Mouse (Mus musculus) activated CD4-positive, CD25-positive, alpha-beta regulatory T cell, adult 4 months (primary cell): ENCODE data around the gene Dok3. TPM values are rescaled to one million over a fixed set of nuclear protein-coding genes. Genes with fewer than 3 reads are reported as not detected.

Experiments
- ATAC-seq: one replicate; pipeline ENCODE4 v1.8.0; 2017
- polyA plus RNA-seq, 2 experiments: library from polyadenylated mRNA; unstranded; fragments of 100-300 nt; shearing (Covaris generic); gene quantifications; one replicate each; pipeline ENCODE4 v1.2.1; 2017

Dok3 gene
- polyA plus RNA-seq, 2 experiments from 2014 or later = 2.7 TPM; not detected in 1

DNA sequence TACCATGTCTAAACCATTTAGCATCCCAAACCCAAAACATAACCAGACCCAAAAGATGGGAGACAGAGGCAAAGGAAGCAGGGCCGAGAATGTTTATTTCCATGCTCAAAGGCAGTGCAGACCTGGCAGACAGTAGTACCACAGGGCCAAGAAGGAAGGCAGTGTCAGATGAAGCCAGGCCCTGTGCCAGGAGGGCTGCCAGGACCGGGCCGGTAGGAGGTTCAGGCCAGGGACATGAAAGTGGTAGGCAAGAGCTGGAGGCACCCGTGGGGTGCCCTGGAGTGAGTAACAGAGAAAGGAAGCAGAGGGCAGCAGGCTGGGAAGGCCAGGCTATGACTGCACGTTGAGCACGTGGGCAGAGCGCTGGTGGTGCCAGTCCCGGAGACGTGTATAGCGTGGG lies 22.4 kb downstream of the Dok3 start:
- no peak for ATAC-seq

DNA sequence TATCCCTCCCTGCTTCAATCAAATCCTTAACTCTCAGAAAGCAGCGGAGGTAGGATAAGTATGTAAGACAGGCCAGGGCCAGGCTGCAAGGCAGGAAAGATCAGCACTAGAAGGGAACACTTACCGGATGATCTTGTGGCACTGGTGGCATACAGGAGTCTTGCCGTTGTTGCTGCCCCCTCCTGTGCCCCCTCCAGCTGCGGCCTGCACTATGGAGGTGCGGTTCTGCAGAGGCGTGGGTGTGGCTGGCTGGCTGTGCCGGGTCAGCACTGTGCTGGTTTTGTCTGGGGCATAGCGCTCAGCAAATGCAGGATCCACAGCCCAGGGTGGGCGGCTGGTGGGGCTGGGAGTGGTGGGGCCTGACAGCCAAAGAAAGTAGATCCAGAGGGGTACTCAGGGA lies 23.3 kb downstream of the Dok3 start:
- ATAC-seq = no peak

DNA sequence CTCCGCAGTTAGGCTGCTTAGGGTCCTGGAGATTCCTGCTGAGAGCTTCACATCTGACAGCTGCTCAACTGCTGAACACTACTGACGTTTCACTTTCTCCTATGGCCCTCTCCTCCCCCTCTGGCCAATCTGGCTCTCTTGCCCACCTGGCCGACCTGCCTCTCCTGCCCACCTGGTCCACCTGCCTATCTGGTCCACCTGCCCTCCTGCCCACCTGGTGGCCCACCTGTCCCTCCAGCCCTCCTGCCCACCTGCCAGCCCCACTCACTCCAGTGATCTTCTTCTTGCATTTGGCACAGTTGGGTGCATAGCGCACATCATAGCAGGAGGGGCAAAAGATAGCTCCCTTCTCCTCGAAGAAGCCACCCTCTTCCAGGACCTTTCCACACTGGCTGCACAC lies 24.7 kb downstream of the Dok3 start:
- ATAC-seq = no peak

DNA sequence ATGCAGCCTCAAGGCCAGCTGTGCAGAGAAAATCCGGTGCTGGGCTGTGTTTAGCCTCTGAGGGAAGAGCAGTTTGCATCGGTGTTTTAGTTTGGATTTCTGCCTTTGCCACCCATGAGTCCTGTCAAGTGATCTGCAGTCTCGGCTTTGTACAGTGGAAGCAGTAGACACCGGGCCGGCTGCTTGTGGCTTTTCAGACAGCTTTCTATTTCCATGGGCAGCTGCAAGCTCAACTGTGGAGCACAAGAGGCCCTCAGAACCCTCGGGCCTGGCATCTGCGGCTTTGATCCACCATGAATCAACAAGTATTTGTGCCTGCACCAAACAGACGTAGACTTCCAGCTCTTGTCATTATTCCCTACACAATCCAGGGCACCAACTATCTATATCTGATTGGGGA lies 26.7 kb downstream of the Dok3 start:
- no peak for ATAC-seq

DNA sequence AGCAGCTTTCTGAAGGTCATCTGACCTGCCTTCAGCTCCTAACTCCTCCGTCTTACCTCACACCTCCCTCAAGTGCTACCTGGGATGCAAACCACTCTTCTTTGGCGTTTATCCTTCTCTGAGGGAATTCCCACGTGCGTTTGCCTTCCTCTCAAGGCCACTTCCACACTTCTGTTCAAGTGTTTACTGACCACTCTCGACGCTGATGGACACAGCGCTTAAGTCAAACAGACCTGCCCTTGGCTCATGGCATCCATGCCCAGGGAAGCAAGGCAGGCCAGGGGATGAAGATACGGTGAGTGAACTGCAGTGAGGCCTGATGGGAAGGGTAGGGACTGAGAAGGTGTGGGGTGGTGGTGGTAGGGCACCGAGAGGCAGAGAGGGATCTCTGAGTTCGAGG lies 28.5 kb downstream of the Dok3 start:
- no peak for ATAC-seq

DNA sequence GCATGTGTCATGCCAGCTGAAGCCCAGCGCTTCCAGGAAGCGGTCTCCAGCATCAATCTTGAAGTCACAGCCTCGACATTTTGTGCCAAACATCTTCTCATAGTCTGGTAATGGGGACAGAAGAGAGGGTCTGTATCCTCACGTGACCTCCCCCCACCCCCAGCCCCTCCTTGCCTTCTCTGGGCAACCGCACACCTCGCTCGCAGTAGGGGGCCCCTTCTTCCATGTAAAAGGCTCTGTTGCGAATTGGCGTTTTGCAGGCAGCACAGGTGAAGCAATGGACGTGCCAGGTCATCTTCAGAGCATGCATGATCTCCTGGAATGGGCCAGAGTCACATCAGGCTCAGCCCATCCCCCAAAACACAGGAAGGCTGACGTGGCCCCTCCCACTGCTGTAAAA lies 30.2 kb downstream of the Dok3 start:
- no peak for ATAC-seq

DNA sequence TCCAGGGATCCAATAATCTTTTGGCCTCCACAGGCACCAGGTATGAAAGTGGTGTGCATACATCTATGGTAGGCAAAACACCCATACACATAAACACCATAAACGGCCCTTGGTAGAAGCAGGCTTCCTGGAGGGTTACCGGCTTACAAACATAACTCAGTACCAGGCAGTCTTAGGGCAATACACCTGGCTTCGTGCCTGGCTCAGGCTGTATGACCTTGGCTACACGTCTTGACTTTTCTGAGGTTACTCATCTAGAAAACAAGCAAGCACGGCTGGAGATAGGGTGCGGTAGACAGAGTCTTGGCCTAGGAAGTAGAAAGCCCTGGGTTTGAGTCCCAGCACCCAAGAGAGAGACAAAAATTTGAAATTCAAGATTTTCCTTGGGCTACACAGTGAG lies 32.4 kb downstream of the Dok3 start:
- ATAC-seq = no peak

DNA sequence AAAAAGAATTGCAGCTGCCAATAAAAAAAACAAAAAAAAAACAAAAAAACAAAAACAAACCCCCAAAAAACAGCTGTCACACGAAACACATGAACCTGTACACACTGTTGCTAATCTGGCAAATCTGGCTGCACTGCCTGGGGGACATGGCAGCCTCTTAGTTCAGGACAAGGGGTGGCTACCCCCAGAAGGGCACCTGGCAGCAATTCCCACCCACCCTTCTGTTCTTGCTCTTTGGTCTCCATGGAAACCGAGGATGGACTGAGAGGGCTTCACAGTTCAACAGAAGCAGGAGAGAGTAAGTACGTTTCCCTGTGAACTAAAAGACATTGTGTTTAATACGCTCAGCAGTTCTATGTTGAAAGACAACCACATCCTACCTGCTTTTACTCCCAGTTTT lies 33.4 kb downstream of the Dok3 start:
- no peak for ATAC-seq

DNA sequence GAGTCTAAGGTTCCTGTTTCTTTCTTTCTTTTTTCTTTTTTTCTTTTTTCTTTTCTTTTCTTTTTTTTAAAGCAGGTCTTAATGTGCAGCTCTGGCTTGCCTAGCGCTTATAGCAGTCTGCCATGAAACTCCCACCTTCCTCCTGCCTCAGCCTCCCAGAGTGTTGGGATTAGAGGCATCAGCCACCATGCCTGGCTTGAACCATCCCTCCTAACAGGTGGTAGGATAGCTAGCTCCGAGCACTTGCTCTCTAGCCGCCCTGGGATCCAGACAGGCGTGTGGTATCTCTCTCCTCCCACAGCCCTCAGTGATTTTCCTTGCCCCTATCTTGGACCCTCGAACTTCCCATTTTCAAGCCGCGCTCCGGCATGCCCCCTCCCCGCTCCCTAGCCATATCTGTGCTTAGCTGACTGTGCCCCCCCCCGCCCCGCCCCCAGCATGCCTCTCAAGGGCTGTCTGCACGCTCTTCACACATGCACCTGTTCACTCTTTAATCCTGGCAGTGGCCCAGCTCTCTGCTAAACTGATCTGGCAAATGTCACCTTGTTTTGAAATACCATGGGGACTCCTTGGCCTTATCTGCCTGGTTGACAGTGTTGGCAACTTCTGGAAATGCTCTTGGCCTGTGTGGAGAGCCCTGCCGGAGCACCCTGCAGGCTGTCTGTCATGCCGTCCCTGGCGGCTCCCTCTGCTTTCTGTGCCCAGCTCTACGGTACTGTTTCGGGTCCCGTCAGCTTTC lies 34.0 kb downstream of the Dok3 start:
- ATAC-seq = no peak

DNA sequence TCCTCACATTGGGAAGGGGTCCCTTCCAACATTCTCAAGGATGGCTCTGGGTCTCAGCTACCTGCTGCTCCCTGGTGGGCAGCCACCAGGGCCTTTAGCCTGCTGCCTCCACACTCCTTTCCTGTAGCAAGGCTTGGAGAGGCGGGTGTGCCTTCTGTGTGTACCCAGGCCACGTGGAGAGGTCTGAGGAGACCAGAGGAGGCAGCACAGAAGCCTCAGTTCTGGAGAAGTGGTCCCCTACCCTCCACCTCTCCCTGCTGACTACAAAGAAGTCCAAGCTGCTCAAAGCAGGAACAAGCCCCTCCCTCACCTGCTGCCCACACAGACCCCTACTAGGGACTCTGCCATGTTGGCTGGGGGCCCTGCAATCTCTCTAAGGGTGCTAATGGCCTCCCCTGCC lies 34.8 kb downstream of the Dok3 start:
- no peak for ATAC-seq

DNA sequence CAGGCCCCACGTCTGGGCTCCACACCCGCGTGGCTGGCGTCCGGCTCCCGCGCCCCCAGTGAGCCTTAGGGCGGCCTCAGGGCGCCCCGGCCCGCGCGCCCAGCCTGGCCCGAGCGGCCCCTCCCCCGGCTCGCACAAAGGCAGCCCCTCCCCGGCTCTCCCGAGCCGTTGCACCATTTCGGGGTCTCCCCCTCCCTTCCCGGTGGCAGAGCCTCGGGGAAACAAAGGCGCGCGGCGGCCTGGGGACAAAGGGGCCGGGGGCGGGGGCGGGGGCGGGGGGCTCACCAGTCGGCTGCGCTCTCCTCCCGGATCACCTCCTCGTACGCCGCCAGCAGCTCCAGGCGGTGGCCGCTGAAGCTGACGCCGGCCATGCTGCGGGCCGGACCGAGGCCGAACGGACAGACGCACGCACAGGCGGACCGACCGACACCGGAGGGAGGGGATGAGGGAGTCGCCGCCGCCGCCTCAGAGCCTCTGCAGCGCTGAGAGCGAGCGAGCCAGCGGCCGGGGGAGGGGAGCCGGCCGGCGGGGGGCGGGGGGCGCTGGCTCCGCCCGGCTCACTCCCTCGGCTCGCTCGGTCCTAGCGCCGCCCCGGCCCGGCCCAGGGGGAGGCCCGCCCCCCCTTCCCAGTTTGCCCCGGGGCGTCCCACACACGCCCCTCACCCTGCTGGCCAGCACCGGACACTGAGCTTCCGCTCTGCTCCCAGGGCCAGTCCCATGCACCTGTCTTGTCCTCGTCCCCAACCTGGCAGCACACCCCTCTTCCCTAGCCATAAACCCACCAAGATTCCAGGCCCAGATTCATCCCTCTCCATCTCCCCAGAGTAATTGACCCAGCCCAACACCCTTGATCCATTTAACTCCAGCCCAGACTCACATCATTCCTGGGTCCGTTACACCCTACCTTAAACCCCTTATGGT lies 41.3 kb downstream of the Dok3 start, which contains the start of gene Dbn1:
Gene Dbn1 (minus strand): TSS at position 534 of the 921 bp plus-strand sequence.
- ATAC-seq = no peak

DNA sequence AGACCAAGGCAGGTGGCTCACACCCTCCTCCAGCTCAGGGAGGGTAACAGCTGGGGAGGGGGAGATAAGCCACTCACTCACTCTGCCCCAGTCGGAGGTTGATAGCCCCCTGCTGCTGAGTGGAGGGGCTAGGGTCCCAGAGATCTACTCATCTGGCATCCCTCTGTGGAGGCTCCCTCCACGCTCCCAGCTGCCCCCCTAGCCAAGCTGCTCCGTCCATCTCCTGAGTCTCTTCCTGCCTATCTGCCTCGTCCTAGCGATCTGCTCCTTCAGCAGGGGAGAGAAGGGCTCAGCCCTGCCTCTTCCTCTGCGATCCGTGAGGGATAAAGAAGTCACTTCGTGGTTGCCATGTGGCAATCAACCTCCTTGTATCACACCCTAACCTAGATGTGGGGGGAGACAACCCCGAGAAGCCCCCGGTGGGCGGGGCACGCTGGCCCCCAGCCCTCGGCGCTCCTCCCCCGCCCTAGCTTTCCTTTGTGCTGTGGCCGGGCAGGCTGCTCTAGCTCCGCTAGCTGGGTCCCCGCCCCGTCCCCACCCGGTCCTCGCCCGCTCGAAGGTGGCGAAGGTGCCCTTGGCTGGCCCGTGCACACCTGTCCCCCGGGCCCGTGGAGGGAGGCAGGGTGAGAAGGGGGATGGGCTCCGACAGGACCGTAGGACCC lies 42.0 kb downstream of the Dok3 start:
- no peak for ATAC-seq

DNA sequence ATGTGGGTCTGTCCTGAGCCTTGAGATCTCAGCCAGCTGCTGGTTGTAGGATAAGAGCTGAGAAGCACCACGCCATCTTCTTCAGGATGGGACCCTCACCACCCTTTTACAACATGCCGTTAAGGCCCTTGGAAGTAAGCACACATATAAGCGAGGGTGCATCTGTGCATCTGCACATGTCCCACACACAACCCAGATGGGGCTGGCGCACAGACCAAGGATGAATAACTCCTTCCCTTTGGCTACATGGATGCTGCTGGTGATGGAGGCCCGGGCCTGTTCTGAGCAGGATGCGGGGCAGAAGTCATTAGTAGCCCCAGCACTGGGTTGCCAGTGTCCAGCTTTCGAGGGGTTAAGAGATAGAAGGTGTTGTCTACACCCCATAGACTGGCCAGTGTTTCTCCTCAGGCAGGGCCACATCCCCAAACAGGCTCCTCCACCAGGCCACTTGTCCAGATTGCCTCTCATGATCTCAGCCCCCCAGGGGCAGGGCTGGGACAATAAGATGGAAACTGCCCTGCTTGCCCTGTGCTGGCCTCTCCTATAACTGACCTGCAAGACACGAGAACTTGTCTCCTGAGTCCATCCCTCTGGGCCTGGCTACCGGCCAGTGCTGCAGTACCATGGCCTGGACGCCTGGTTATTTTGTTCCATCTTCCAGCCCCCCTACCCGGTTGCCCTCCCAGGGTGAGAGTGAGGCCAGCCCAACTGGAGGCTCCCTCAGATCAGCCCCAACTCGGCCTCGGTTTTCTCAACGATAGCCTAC lies 42.9 kb downstream of the Dok3 start:
- ATAC-seq = no peak

DNA sequence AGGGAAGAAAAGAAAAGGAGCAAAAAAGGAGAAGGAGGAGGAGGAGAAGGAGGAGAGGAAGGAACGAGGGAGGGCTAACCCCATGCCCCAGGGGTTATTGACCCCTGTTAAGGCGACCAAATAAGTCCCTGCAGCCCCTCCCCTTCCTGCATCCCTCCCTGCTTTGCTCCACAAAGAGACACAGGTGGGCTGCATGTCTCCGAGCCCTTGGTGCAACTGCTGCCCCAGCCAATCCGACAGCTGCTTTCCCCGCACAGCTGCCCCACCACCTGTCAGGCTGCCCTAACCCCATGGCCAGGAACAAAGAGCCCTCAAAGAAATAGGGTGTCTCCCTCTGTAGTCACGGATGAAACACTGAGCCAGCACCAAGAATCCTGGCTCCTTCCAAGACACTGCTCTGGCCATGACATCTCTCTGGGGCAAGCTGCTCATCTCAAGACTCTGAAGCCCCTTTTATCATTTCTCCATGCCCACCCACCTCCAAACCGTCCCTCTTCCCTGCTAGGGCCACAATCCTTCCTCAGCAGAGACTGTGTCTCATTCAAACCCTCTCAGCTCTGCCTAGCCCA lies 44.5 kb downstream of the Dok3 start:
- ATAC-seq = no peak

DNA sequence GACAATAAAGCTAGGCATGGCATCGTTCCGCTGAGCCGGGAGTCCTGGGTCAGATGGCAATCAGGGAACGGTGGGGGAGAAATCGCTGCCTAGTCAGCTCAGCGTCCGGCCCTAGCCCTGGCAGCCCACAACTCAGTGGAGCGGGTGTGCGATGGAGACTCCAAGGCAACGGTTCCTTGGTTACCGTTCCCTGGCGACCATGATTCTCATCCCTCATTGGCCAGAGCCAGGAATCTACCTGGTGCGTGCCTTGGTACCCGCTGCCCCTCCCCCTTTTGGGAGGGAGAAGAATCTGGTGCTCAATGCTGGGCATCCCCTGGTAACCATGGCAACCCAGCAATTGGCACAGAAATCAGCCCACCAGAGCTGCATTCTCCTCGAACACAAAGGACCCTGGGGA lies 45.5 kb downstream of the Dok3 start:
- ATAC-seq = no peak

DNA sequence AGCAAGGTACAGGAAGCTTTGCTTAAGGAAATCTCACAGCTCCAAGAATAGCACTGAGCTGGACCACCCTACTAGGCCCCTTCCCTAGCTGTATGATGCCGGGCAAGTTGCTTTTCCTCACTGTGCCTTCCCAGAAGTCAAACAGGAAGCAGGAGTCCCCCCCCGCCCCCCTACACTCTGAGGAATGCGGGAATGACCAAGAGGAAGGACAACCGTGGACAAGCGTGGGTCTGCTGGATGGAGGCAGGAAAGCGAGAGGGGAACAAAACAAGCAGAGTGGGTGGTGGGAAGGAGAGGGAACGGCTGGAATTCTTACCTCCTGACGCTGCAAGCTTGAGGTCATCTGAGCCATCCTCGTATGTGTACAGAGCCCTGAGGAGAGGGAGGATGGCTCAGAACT lies 46.0 kb downstream of the Dok3 start:
- ATAC-seq = no peak

DNA sequence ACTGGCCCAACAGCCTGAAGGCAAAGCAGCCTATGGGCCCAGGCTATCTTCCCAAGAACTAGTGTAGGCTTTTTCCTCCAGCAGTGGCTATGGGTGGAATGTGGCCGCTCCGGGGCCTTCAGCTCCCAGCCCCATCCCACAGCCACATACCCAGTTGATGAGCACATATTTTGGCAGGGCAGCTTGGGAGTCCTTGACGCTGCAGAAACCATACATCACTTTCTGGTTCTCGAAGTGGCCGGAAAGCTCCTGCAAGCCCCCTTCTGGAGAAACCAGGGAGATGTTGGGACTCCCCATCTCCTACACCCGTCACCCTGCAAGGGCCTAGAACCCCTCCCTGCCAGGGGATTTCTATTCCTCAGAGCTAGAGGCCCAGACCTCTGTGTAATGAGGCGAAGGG lies 46.6 kb downstream of the Dok3 start:
- ATAC-seq = no peak

DNA sequence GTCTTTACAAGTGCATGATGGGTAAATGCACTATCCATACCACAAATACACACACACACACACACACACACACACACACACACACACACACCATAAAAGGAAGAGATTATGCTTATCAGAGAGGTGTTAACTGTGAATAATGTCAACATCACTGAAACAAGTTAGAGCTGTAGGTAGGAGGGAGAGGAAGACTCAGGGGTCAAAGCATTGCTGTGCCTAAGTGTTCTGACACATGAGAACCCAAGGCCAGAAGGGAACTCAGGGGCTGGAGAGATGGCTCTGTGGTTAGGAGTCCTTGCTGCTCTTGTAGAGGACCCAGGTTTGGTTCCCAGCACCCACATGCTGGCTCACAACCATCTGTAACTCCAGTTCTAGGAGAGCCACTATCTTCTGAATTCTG lies 49.2 kb downstream of the Dok3 start:
- ATAC-seq = no peak

DNA sequence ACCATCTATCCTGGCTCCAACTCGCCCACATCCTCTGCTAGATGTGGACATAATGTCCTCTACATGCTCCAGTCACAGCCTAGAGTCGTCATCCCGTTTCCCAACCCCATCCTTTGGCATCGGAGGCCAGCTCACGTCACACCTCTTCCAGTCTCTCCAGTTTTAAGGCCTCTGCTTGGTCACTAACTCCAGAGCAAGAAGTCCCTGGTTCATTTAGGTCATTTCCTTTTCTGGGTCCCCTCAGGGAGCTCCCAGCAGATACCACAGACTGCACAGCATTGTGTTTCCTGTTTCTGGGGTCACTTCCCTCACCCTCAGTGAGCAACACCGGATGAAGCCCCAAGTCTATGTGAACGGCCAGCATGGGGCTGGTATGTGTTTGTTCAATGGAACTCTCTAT lies 50.1 kb downstream of the Dok3 start:
- peak; percentile 36 for ATAC-seq

DNA sequence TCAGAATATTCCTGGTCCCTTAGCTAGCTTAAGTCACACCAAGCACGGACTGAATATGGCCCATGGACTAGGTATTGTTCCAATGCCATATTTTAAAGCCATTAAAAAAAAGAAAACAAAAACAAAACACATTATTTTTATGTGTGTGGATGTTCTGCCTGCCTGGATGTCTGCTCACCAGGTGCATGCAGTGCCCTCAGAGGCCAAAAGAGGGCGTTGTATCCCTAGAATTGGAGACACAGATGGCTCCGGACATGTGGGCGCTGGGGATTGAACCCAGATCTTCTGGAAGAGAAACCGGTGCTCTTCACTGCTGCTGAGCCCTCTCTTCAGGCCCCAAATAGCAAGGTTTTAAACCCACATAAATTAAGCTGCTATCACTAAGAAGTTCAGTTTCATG lies 51.1 kb downstream of the Dok3 start:
- no peak for ATAC-seq

DNA sequence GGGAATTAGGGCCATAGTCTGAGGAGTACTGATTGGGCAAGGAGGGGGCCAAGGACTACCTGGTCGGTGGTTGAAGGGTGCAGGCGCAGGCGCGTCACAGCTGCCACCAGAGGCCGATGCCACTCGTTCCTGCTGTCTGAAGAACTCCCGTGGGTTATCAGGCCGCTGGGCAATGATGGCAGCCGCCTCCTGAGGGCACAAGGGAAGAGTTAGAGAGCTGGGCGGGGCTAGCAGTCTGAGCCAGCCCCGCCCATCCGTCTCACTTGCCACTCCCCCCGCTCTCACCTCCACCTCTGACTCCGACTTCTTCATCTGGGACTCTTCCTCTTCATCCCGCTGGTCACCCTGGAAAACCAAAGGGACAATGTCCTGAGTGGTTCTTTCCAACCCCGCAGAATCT lies 51.6 kb downstream of the Dok3 start:
- no peak for ATAC-seq

DNA sequence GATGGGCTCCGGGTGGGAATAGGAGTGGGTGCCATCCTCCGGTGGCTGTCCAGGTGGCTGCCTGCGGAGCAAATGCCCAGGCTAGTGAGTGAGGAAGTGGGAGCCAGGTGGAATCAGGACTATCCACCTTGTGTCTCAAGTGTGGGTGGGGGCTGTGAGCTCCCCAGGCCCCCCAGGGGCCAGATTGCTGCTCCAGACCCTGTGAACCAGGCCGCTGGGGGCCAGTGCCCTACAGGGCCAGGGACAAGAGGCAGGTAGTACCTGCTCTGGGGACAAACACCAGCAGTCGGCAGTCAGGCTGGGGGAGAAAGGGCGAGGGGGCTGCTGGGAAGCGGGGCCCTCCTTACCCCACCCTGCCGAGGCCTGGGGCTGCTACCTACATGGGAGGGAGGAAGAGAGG lies 52.8 kb downstream of the Dok3 start:
- no peak for ATAC-seq
